Mouse (Mus musculus): Measurements from ENCODE around the gene Mfsd4a.

DNA sequence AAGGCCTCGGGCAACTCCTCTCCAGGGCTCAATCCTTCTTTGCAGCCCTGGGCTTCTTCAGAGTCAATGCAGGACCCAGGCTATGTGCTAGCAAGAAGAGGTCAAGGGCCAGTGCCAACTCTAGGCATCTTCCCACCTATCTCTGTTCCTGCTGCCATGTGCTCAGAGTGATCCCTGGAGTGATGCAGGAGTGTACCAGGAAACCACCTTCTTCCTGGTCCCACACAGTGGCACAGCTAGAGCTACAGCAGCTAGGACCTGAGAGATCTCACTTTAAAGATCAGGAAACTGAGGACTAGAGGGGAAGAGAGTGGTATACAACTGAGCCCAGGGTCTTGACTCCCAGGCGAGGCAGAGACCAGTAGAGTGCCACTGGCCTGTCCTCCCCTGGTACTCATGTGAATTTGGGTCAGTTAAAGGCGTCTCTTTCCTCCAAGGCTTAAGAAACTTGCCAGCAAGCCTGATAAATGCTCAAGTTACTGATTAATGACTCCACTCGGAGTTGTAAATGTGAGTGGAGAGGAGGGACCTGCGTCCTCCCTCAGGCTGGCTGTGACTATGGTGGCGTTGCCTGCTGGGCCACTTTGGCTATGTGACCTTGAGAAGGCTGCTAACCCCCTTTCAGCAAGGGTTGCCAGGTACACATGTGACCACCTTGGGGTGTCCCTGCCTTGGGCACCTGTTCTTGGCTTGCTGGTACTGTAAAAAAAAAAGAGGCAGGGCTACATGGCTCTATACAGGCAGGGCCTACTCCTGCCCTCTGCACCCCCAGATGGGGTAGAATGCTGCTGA lies 5.9 kb downstream of the Mfsd4a start:
- TF ChIP-seq POLR2A (IDR thresholded peaks at IDR 0.05; ENCODE audit: borderline replicate concordance, insufficient read depth, low read length), result no peak
- TF ChIP-seq CTCF (IDR thresholded peaks at IDR 0.05; ENCODE audit: borderline replicate concordance, insufficient read depth, low read depth, low read length), result no peak
